Mouse (Mus musculus) intestine, embryonic 15.5 days (tissue): ENCODE results near the gene Zfhx3. TPM values are rescaled to one million over a fixed set of nuclear protein-coding genes. Genes with fewer than 3 reads are reported as not detected.

Source experiments
- ATAC-seq: fragments of 200-750 bp; cut with Nextera tagmentation; 2 replicates; pipeline ENCODE4 v1.8.0; 2017; ENCODE audit warnings: moderate TSS enrichment, moderate library complexity
- H3K27ac ChIP-seq: fragments of 300-500 bp; sonication (generic); 2 replicates; pipeline ENCODE4 v1.5.1; 2015; ENCODE audit warnings: mild to moderate bottlenecking, inconsistent platforms
- H3K27me3 ChIP-seq: fragments of 300-500 bp; sonication (generic); replicated peaks from 2 replicates; pipeline ENCODE4 v1.6.1; 2015; ENCODE audit warnings: inconsistent platforms
- H3K36me3 ChIP-seq: fragments of 300-500 bp; sonication (generic); 2 replicates; pipeline ENCODE4 v1.6.1; 2015; ENCODE audit warnings: inconsistent platforms
- H3K4me1 ChIP-seq: fragments of 300-500 bp; sonication (generic); replicated peaks from 2 replicates; pipeline ENCODE4 v1.6.1; 2015; ENCODE audit warnings: inconsistent platforms
- H3K4me2 ChIP-seq: fragments of 300-500 bp; sonication (generic); replicated peaks from 2 replicates; pipeline ENCODE4 v1.6.1; 2015; ENCODE audit warnings: mild to moderate bottlenecking, inconsistent platforms
- H3K4me3 ChIP-seq: fragments of 300-500 bp; sonication (generic); replicated peaks from 2 replicates; pipeline ENCODE4 v1.5.1; 2015; ENCODE audit warnings: inconsistent platforms
- H3K9ac ChIP-seq: fragments of 300-500 bp; sonication (generic); 2 replicates; pipeline ENCODE4 v1.6.1; 2015; ENCODE audit warnings: inconsistent platforms
- H3K9me3 ChIP-seq: fragments of 300-500 bp; sonication (generic); 2 replicates; pipeline ENCODE4 v1.6.1; 2016; ENCODE audit warnings: inconsistent platforms
- whole genome bisulfite sequencing: fragments of 180-500 bp; shearing (Covaris S2); methylation state at CpG from one replicate; pipeline ENCODE4 v1.1.7; 2015; 5-methylcytosine and 5-hydroxymethylcytosine counted together
- polyA plus RNA-seq: library from polyadenylated mRNA; unstranded; fragments of >200 nt; fragmentation: Nextera tagmentation; extraction: Ambion mirVana; gene quantifications from 2 replicates; pipeline ENCODE4 v1.2.1, GENCODE M21; 2015

The Zfhx3 gene
- polyA plus RNA-seq, 1 experiment from 2014 or later, result 11.5 TPM

DNA sequence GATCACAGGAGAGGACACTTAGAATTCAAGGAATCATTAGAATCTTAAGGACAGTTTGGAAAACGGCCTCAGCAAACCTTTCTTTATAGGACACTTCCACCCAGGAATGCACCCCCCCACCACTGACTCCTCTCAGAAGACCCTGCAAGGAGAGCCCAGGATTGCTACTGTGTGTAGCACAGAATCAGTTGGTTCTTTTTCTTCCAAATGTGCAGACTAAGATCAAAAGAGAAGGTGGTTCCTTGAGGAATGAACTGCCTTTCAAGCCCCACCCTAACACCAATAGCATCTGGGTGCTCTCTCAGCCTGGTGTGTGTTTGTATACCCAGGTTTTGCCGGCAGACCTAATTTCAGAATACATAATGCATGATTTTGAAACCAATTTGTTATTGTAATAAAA is 279.6 kb downstream of the Zfhx3 start:
- Histone ChIP-seq H3K9me3 (no peaks in the 10 kb centered on the region), H3K9ac (no peak overlapping the region), H3K36me3 (no peaks in the 10 kb centered on the region), H3K27me3 (no peaks in the 10 kb centered on the region), H3K4me2 (no peak overlapping the region), H3K27ac (no peak overlapping the region), H3K4me3 (no peak overlapping the region), H3K4me1 (no peaks in the 10 kb centered on the region)
- WGBS, result 67% methylated on average over 2 of the region's 2 CpGs
- ATAC-seq, result no peak

- no peak overlapping the region for H3K27ac ChIP-seq
- H3K9ac ChIP-seq, result no peak overlapping the region
- H3K4me1 ChIP-seq, result no peaks in the 10 kb centered on the region
- 79% methylated on average over 7 of the region's 7 CpGs for WGBS
- H3K27me3 ChIP-seq, result no peaks in the 10 kb centered on the region
- ATAC-seq, result no peak
- no peak overlapping the region for H3K4me2 ChIP-seq
- H3K4me3 ChIP-seq, result no peak overlapping the region
- H3K9me3 ChIP-seq, result no peaks in the 10 kb centered on the region
- no peaks in the 10 kb centered on the region for H3K36me3 ChIP-seq
Measured at GRCm38 (mm10) chr8:108232326-108232725, 289.9 kb downstream of the Zfhx3 start.

GRCm38 (mm10) chr8:108234481-108234880 is 292.0 kb downstream of the Zfhx3 start:
- H3K4me1 ChIP-seq, result no peaks in the 10 kb centered on the region
- no peak overlapping the region for H3K4me2 ChIP-seq
- no peak for ATAC-seq
- no peak overlapping the region for H3K9ac ChIP-seq
- H3K4me3 ChIP-seq, result no peak overlapping the region
- no peaks in the 10 kb centered on the region for H3K27me3 ChIP-seq
- WGBS, result 67% methylated on average over 4 of the region's 4 CpGs
- no peaks in the 10 kb centered on the region for H3K36me3 ChIP-seq
- H3K27ac ChIP-seq, result no peak overlapping the region
- no peaks in the 10 kb centered on the region for H3K9me3 ChIP-seq

GRCm38 (mm10) chr8:108236715-108237114 is 294.3 kb downstream of the Zfhx3 start:
- 47% methylated on average over 8 of the region's 8 CpGs for WGBS
- no peak overlapping the region for H3K9ac ChIP-seq
- peaks cover 4% of the 10 kb centered on the region; the same call in 1 of the 2 replicates for H3K4me1 ChIP-seq
- no peak overlapping the region for H3K4me3 ChIP-seq
- no peaks in the 10 kb centered on the region for H3K36me3 ChIP-seq
- H3K9me3 ChIP-seq, result no peaks in the 10 kb centered on the region
- H3K27ac ChIP-seq, result no peak overlapping the region
- no peak overlapping the region for H3K4me2 ChIP-seq
- no peak for ATAC-seq
- no peaks in the 10 kb centered on the region for H3K27me3 ChIP-seq

GRCm38 (mm10) chr8:108239531-108239930 is 297.1 kb downstream of the Zfhx3 start:
- Histone ChIP-seq H3K27me3 (no peaks in the 10 kb centered on the region), H3K9me3 (no peaks in the 10 kb centered on the region), H3K4me2 (no peak overlapping the region), H3K4me3 (no peak overlapping the region), H3K27ac (no peak overlapping the region), H3K9ac (no peak overlapping the region), H3K36me3 (no peaks in the 10 kb centered on the region), H3K4me1 (peaks cover 4% of the 10 kb centered on the region; the same call in 1 of the 2 replicates)
- 89% methylated on average over 5 of the region's 5 CpGs for WGBS
- ATAC-seq, result no peak

DNA sequence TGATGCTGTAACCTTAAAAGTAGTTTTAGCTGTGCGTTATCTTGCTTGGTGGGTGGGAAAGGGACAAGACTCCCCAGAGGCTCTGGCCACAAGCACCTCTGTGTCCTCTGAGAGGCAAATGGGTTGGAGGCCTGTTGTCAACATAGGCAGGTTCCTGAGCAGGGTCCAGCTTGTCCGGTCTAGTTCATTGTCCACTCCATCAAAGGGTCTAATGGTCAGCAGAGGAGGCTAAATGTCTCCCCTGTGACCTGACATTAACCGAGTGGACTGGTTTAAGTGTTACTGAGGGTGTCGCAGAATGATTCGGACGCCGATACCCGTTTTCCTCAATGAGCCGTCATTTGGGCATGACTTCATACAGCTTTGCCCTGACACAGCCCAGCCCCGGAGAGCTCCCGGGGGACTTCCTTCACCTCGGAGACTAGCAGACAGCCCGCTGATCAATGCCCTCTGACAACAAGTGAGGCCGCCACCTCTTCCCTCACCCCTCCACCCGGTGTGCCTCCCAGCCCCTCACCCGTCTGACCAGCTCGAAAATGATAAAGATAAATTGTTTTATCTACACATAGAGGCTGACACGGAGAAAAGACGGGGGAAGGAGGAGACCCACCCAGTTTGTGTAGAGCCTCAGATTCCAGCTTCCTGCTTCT is 298.7 kb downstream of the Zfhx3 start:
- no peak overlapping the region for H3K27ac ChIP-seq
- H3K4me1 ChIP-seq, result peaks cover 4% of the 10 kb centered on the region; the same call in 1 of the 2 replicates
- H3K27me3 ChIP-seq, result no peaks in the 10 kb centered on the region
- H3K4me2 ChIP-seq, result peak overlapping the region; percentile 57
- WGBS, result 21% methylated on average over 19 of the region's 19 CpGs
- no peak overlapping the region for H3K9ac ChIP-seq
- no peak overlapping the region for H3K4me3 ChIP-seq
- ATAC-seq, result no peak
- H3K9me3 ChIP-seq, result no peaks in the 10 kb centered on the region
- H3K36me3 ChIP-seq, result no peaks in the 10 kb centered on the region

DNA sequence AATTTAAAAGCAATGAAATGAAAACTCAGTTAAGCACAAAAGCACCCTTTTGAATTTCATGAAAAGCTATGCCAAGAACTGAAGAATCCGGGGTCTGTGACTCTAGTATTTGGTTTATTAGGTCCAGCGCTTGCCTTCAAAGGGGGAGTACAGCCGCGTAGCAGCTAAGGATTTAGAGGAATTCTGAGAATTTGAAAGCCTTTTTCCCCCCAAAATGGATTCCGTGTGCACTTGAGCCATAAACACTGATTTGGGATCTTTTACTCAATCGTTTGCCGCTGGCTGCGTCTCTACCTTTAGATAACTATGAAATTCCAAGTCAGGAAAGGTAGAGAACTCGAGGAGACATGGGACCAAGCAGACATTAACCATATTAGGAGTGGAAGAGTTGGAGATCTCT is 300.8 kb downstream of the Zfhx3 start:
- no peak for ATAC-seq
- Histone ChIP-seq H3K27me3 (no peaks in the 10 kb centered on the region), H3K4me2 (no peak overlapping the region), H3K9me3 (no peaks in the 10 kb centered on the region), H3K4me1 (peaks cover 9% of the 10 kb centered on the region), H3K4me3 (no peak overlapping the region), H3K36me3 (no peaks in the 10 kb centered on the region), H3K9ac (no peak overlapping the region), H3K27ac (no peak overlapping the region)
- WGBS, result 50% methylated on average over 9 of the region's 9 CpGs

DNA sequence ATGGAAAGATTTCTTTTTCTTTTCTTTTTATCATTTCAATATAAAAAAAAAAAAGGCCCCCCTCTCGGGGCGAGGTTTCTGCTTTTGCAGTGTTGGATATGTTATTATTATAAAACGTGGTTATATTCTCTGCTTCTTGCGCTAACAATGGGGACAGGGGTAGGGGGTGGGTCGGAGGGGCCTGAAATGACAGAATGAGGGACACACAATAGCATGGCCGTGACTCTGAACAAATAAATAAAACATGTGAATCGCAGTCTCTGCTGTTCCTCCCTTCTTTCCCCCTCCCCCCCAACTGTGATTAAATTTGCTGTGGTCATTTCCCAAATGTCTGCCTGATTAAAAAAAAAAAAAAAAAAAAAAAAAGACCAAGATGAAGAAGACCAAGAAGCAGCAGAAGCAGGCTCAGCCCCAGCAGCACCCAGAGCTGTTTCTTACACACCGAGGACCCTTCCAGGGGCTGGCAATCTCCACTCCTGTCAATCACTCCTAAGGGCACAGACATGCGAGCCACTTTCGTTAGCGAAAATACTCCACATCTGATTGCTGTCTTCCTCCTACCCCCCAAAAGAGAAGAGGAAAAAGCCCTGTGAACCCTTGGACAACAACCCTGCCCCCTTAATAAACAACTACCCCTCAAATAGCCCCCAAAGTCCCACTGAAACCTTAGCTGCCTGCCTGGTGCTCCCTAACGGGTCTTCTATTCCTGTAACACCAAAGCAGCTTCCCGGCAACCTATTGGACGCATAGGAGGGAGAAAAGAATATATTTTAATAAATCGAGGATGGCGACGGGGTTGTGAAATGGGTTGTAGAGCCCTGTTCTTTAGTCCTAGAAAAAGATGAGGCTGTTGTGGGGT is 302.4 kb downstream of the Zfhx3 start:
- Histone ChIP-seq H3K9ac (no peak overlapping the region), H3K4me3 (no peak overlapping the region), H3K27ac (no peak overlapping the region), H3K4me2 (no peak overlapping the region), H3K4me1 (peaks cover 9% of the 10 kb centered on the region), H3K36me3 (no peaks in the 10 kb centered on the region), H3K9me3 (no peaks in the 10 kb centered on the region), H3K27me3 (no peaks in the 10 kb centered on the region)
- WGBS, result 67% methylated on average over 17 of the region's 17 CpGs
- ATAC-seq, result no peak

DNA sequence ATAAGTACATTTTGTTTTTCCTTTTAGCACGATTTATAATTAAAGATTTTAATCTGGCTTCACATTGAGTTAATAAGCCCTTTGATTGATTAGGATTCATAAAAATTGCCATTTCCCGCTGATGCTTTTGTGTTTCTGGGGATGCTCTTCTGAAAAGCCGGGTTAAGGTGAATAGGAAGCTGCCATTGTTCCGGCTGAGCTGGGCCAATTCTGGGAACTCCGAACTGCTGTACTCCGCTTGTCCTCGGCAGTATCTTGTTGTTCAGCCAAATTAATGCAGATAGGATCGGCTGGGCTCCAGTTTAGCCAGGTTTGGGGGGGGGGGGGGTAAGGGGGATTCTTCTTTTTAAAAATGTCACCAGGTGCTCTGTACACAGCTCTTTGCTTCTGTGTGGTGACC is 303.1 kb downstream of the Zfhx3 start:
- Histone ChIP-seq H3K4me1 (peaks cover 9% of the 10 kb centered on the region), H3K27me3 (no peaks in the 10 kb centered on the region), H3K9me3 (no peaks in the 10 kb centered on the region), H3K4me2 (no peak overlapping the region), H3K9ac (no peak overlapping the region), H3K27ac (no peak overlapping the region), H3K36me3 (no peaks in the 10 kb centered on the region), H3K4me3 (no peak overlapping the region)
- 58% methylated on average over 8 of the region's 8 CpGs for WGBS
- ATAC-seq, result no peak

GRCm38 (mm10) chr8:108246035-108246933 is 303.8 kb downstream of the Zfhx3 start:
- no peak overlapping the region for H3K4me3 ChIP-seq
- H3K27ac ChIP-seq, result no peak overlapping the region
- peaks cover 7% of the 10 kb centered on the region for H3K4me1 ChIP-seq
- peak overlapping the region; percentile 37 for H3K4me2 ChIP-seq
- 38% methylated on average over 22 of the region's 22 CpGs for WGBS
- no peaks in the 10 kb centered on the region for H3K9me3 ChIP-seq
- no peaks in the 10 kb centered on the region for H3K27me3 ChIP-seq
- no peak overlapping the region for H3K9ac ChIP-seq
- ATAC-seq, result no peak
- no peaks in the 10 kb centered on the region for H3K36me3 ChIP-seq

DNA sequence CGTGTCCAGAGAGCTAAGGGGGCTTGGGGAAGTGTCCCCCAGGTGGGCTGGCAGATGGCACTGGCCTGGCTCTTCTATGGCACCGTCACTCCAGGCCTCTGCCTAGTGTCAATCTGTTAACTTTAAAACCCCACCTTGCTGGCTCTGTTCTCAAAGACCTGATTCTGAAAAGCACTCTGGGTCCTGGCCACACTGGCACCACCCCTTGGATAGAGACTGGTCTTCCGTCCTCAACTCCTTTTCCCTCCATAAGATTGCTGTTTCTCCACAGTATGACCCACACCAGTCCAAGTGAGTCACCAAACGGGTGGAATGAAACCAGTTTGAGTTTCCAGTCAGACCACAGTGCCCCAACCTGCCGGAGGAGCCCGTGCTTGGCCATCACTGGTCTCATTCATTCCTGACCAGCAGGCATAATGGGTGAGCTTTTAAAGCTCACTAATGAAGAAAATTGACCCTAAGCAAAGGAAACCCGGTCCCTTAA is 304.5 kb downstream of the Zfhx3 start:
- Histone ChIP-seq H3K27me3 (no peaks in the 10 kb centered on the region), H3K36me3 (no peaks in the 10 kb centered on the region), H3K4me3 (no peak overlapping the region), H3K27ac (no peak overlapping the region), H3K9ac (no peak overlapping the region), H3K4me1 (peaks cover 5% of the 10 kb centered on the region), H3K4me2 (no peak overlapping the region), H3K9me3 (no peaks in the 10 kb centered on the region)
- ATAC-seq, result no peak
- 70% methylated on average over 7 of the region's 7 CpGs for WGBS

- Histone ChIP-seq H3K9me3 (no peaks in the 10 kb centered on the region), H3K27me3 (no peaks in the 10 kb centered on the region), H3K9ac (no peak overlapping the region), H3K4me3 (no peak overlapping the region), H3K36me3 (no peaks in the 10 kb centered on the region), H3K27ac (no peak overlapping the region), H3K4me2 (no peak overlapping the region), H3K4me1 (no peaks in the 10 kb centered on the region)
- ATAC-seq, result no peak
- WGBS, result 48% methylated on average over 11 of the region's 11 CpGs
Measured at GRCm38 (mm10) chr8:108264593-108265160, 322.2 kb downstream of the Zfhx3 start.
